Mouse (Mus musculus): ENCODE results near the gene Nudcd2. TPM values are rescaled to one million over a fixed set of nuclear protein-coding genes. Genes with fewer than 3 reads are reported as not detected.

Nudcd2 gene
- polyA plus RNA-seq, 1 experiment from 2014 or later: 83.1 TPM

DNA sequence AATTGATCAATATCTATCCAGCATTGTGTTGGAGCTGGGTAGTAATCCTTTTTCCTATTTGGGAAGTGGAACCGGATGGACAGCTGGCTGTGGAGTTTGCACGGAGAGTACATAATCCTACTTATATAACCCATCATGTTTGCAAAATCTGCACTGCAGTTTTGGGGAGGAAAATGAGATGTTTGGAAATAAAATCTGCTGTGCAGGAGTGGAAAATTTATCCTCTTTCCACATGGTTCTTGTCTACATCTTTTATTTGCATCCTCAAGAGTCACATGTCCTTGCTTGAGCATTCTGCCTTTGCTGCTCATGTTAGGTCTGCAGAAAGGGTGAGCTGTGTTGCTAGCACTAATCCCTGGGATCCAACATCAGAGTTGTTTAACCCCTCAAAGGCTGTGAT is 53.4 kb downstream of the Nudcd2 start:
- Histone ChIP-seq H3K4me2 (replicated peaks; ENCODE audit: low read depth) (no peak overlapping the region), H3K27ac (replicated peaks) (no peak overlapping the region), H3K4me3 (ENCODE audit: low read depth, low read length) (no peak overlapping the region), H3K4me1 (replicated peaks; ENCODE audit: control insufficient read depth, insufficient read depth) (no peaks in the 10 kb centered on the region), H3K27me3 (ENCODE audit: control insufficient read depth, insufficient read depth, low read length) (no peaks in the 10 kb centered on the region), H3K9me3 (ENCODE audit: control insufficient read depth, low read length) (no peaks in the 10 kb centered on the region), H3K36me3 (ENCODE audit: control insufficient read depth, insufficient read depth, low read length) (no peaks in the 10 kb centered on the region), H3K9ac (ENCODE audit: low read length) (no peak overlapping the region)
- WGBS: 36% methylated on average over 2 of the region's 2 CpGs
- no peak for ATAC-seq (ENCODE audit: low FRiP score, low TSS enrichment)
- DNase-seq (ENCODE audit: low spot score): no peak
- TF ChIP-seq CTCF (IDR thresholded peaks at IDR 0.05; ENCODE audit: low read depth) (no peak), EP300 (optimal IDR thresholded peaks at IDR 0.05) (no peak)

Other genes starting within 250 kb of the Nudcd2 start
- gene Mat2b, start 38.5 kb upstream of the Nudcd2 start, polyA plus RNA-seq (2015; fragmentation: Nextera tagmentation; extraction: Ambion mirVana): 87.4 and 87.9 TPM in 2 replicates
- gene Hmmr, start 245 bp upstream of the Nudcd2 start, polyA plus RNA-seq (2015; fragmentation: Nextera tagmentation; extraction: Ambion mirVana): 7.9 and 11.5 TPM in 2 replicates
- gene Ccng1, start 21.6 kb downstream of the Nudcd2 start, polyA plus RNA-seq (2015; fragmentation: Nextera tagmentation; extraction: Ambion mirVana): 32.1 and 33.5 TPM in 2 replicates

All from stomach, postnatal 0 days (tissue).